Mouse (Mus musculus) midbrain, embryonic 10.5 days (tissue): ENCODE results near the gene Zfp971. TPM values are rescaled to one million over a fixed set of nuclear protein-coding genes. Genes with fewer than 3 reads are reported as not detected.
A peak's percentile ranks its signal among the peaks of the same experiment; 100 is the strongest.
"Not testable (repeated sequence)": the region's sequence is repeated elsewhere in the genome, so short reads cannot be mapped to it uniquely, and the experiment has no call there.

ENCODE experiments used
- DNase-seq: peaks from one replicate; pipeline ENCODE4 v3.0.0-alpha.2; 2017; ENCODE audit warnings: low spot score
- H3K27ac ChIP-seq: fragments of 300-500 bp; sonication (generic); replicated peaks from 2 replicates; pipeline ENCODE4 v1.5.1; 2016; ENCODE audit warnings: mild to moderate bottlenecking
- H3K27me3 ChIP-seq: fragments of 300-500 bp; sonication (generic); 2 replicates; pipeline ENCODE4 v1.6.1; 2016; ENCODE audit warnings: low read depth, mild to moderate bottlenecking; ENCODE audit not compliant: poor library complexity, severe bottlenecking
- H3K36me3 ChIP-seq: fragments of 300-500 bp; sonication (generic); 2 replicates; pipeline ENCODE4 v1.6.1; 2016; ENCODE audit warnings: mild to moderate bottlenecking, moderate library complexity
- H3K4me1 ChIP-seq: fragments of 300-500 bp; sonication (generic); 2 replicates; pipeline ENCODE4 v1.6.1; 2016
- H3K4me3 ChIP-seq: fragments of 300-500 bp; sonication (generic); 2 replicates; pipeline ENCODE4 v1.5.1; 2016; ENCODE audit warnings: mild to moderate bottlenecking, moderate library complexity
- H3K9me3 ChIP-seq: fragments of 300-500 bp; sonication (generic); replicated peaks from 2 replicates; pipeline ENCODE4 v1.6.1; 2016; ENCODE audit warnings: mild to moderate bottlenecking
- WGBS: fragments of 180-500 bp; shearing (Covaris S2); methylation state at CpG from one replicate; pipeline ENCODE4 v1.1.7; 2016; 5-methylcytosine and 5-hydroxymethylcytosine counted together
- polyA plus RNA-seq: library from polyadenylated mRNA; unstranded; fragments of >200 nt; fragmentation: Nextera tagmentation; extraction: Ambion mirVana; gene quantifications from 2 replicates; pipeline ENCODE4 v1.2.1, GENCODE M21; 2016

Zfp971 gene
- 13.3 and 14.7 TPM in 2 replicates for polyA plus RNA-seq

- peak; percentile 33 for DNase-seq
- H3K9me3 ChIP-seq, H3K36me3 ChIP-seq, H3K27me3 ChIP-seq, H3K4me1 ChIP-seq: not testable (repeated sequence)
- Histone ChIP-seq H3K4me3 (peak within 1 kb of the TSS; percentile 65), H3K27ac (peak within 1 kb of the TSS; percentile 76)
- 1% methylated on average over 15 of the region's 15 CpGs for WGBS
Observed at GRCm38 (mm10) chr2:178023011-178023611, at the start of gene Zfp971. Gene Zfp971 (plus strand): TSS chr2:178023284.

- not testable (repeated sequence) for H3K9me3 ChIP-seq
Observed at GRCm38 (mm10) chr2:177974814-177975213, 48.3 kb upstream of the Zfp971 start.

GRCm38 (mm10) chr2:178019486-178019885, 3.6 kb upstream of the Zfp971 start:
- not testable (repeated sequence) for H3K27me3 ChIP-seq, H3K36me3 ChIP-seq, H3K4me3 ChIP-seq, H3K4me1 ChIP-seq, DNase-seq, H3K9me3 ChIP-seq, H3K27ac ChIP-seq
- WGBS: 89% methylated on average over 3 of the region's 3 CpGs

More at GRCm38 (mm10) chr2:177974814-177975213, 48.3 kb upstream of the Zfp971 start:
- H3K4me3 ChIP-seq, DNase-seq, H3K27ac ChIP-seq, H3K36me3 ChIP-seq, H3K27me3 ChIP-seq, H3K4me1 ChIP-seq: not testable (repeated sequence)
- 79% methylated on average over 7 of the region's 7 CpGs for WGBS

- H3K9me3 ChIP-seq, H3K4me1 ChIP-seq, H3K27me3 ChIP-seq, H3K27ac ChIP-seq, DNase-seq, H3K36me3 ChIP-seq, H3K4me3 ChIP-seq: not testable (repeated sequence)
- 86% methylated on average over 8 of the region's 8 CpGs for WGBS
Observed at GRCm38 (mm10) chr2:178020773-178021172, 2.3 kb upstream of the Zfp971 start.

- WGBS: 33% methylated on average over 2 of the region's 2 CpGs
Observed at GRCm38 (mm10) chr2:178023861-178024260, 777 bp downstream of the Zfp971 start.

GRCm38 (mm10) chr2:178027601-178028000, 4.5 kb downstream of the Zfp971 start:
- H3K36me3 ChIP-seq, DNase-seq: not testable (repeated sequence)
- 89% methylated on average over 3 of the region's 3 CpGs for WGBS

More at GRCm38 (mm10) chr2:178023861-178024260, 777 bp downstream of the Zfp971 start:
- H3K4me1 ChIP-seq, H3K9me3 ChIP-seq, H3K36me3 ChIP-seq, DNase-seq, H3K27me3 ChIP-seq: not testable (repeated sequence)
- Histone ChIP-seq H3K27ac (peak overlapping the region; percentile 76), H3K4me3 (peak overlapping the region; percentile 65)

GRCm38 (mm10) chr2:178058195-178058594, 35.1 kb downstream of the Zfp971 start:
- no peak overlapping the region for H3K4me3 ChIP-seq
- H3K36me3 ChIP-seq: peaks cover 13% of the 10 kb centered on the region
- no peak overlapping the region for H3K27ac ChIP-seq
- no peaks in the 10 kb centered on the region for H3K27me3 ChIP-seq
- peaks cover 8% of the 10 kb centered on the region; the same call in 1 of the 2 replicates for H3K9me3 ChIP-seq
- no peaks in the 10 kb centered on the region for H3K4me1 ChIP-seq
- WGBS: 11% methylated on average over 1 of the region's 1 CpGs
- peak; percentile 27 for DNase-seq

More at GRCm38 (mm10) chr2:178027601-178028000, 4.5 kb downstream of the Zfp971 start:
- not testable (repeated sequence) for H3K27ac ChIP-seq, H3K4me1 ChIP-seq, H3K27me3 ChIP-seq, H3K9me3 ChIP-seq, H3K4me3 ChIP-seq

- WGBS: 0% methylated on average over 7 of the region's 14 CpGs
- H3K4me3 ChIP-seq: peak within 1 kb of the TSS; percentile 55
- not testable (repeated sequence) for H3K4me1 ChIP-seq, DNase-seq, H3K9me3 ChIP-seq, H3K36me3 ChIP-seq, H3K27me3 ChIP-seq, H3K27ac ChIP-seq
Observed at GRCm38 (mm10) chr2:178078166-178078717, 55.2 kb downstream of the Zfp971 start, which contains the start of gene Zfp931. Gene Zfp931 (minus strand): TSS chr2:178078476.

Other genes starting within 250 kb of the Zfp971 start
- gene Gm14325, start 182.9 kb upstream of the Zfp971 start, polyA plus RNA-seq: 40.7 and 42.7 TPM in 2 replicates
- 2.3 and 2.9 TPM in 2 replicates for gene Gm14327, start 126.2 kb upstream of the Zfp971 start, polyA plus RNA-seq
- gene Zfp972, start 97.7 kb upstream of the Zfp971 start, polyA plus RNA-seq: not detected in 2 replicates
- 18.2 and 19.5 TPM in 2 replicates for gene Gm14326, start 66.0 kb upstream of the Zfp971 start, polyA plus RNA-seq
- gene Zfp931, start 55.2 kb downstream of the Zfp971 start, polyA plus RNA-seq: 17.6 and 18.0 TPM in 2 replicates
- gene Phactr3, start 95.7 kb downstream of the Zfp971 start, polyA plus RNA-seq: 5.8 and 6.7 TPM in 2 replicates